Mouse (Mus musculus): ENCODE data around the gene Cbfa2t3. TPM values are rescaled to one million over a fixed set of nuclear protein-coding genes. Genes with fewer than 3 reads are reported as not detected.

Cbfa2t3 gene
- polyA plus RNA-seq, 1 experiment from 2014 or later, result 4.4 TPM

- Histone ChIP-seq H3K36me3 (no peaks in the 10 kb centered on the region), H3K27ac (no peak overlapping the region), H3K4me3 (no peak overlapping the region), H3K9ac (no peak overlapping the region), H3K9me3 (no peaks in the 10 kb centered on the region), H3K4me2 (replicated peaks) (no peak overlapping the region), H3K27me3 (0 out of 2 replicates have a peak, but pooled peaks cover 6% of the 10 kb centered on the region), H3K4me1 (peaks cover 16% of the 10 kb centered on the region)
- WGBS, result 56% methylated on average over 3 of the region's 3 CpGs
- no peak for ATAC-seq (ENCODE audit: insufficient number of reproducible peaks, insufficient read depth, low FRiP score, low TSS enrichment)
These were observed 36.2 kb upstream of the Cbfa2t3 start for GRCm38 (mm10) chr8:122735110-122735509.

GRCm38 (mm10) chr8:122728630-122729029 lies 29.7 kb upstream of the Cbfa2t3 start:
- no peak for ATAC-seq (ENCODE audit: insufficient number of reproducible peaks, insufficient read depth, low FRiP score, low TSS enrichment)
- Histone ChIP-seq H3K9ac (no peak overlapping the region), H3K27ac (no peak overlapping the region)

GRCm38 (mm10) chr8:122727412-122727811 lies 28.5 kb upstream of the Cbfa2t3 start:
- WGBS, result 64% methylated on average over 5 of the region's 5 CpGs
- Histone ChIP-seq H3K27ac (no peak overlapping the region), H3K4me2 (replicated peaks) (no peak overlapping the region), H3K4me1 (no peaks in the 10 kb centered on the region), H3K9me3 (no peaks in the 10 kb centered on the region), H3K27me3 (peaks cover 2% of the 10 kb centered on the region; the same call in 1 of the 2 replicates), H3K9ac (no peak overlapping the region), H3K4me3 (no peak overlapping the region), H3K36me3 (no peaks in the 10 kb centered on the region)
- ATAC-seq (ENCODE audit: insufficient number of reproducible peaks, insufficient read depth, low FRiP score, low TSS enrichment), result no peak

More at GRCm38 (mm10) chr8:122728630-122729029, 29.7 kb upstream of the Cbfa2t3 start:
- Histone ChIP-seq H3K4me2 (replicated peaks) (no peak overlapping the region), H3K36me3 (no peaks in the 10 kb centered on the region), H3K4me1 (no peaks in the 10 kb centered on the region), H3K27me3 (no peaks in the 10 kb centered on the region), H3K4me3 (no peak overlapping the region), H3K9me3 (no peaks in the 10 kb centered on the region)
- 6% methylated on average over 3 of the region's 3 CpGs for WGBS

GRCm38 (mm10) chr8:122726789-122727188 lies 27.9 kb upstream of the Cbfa2t3 start:
- no peak overlapping the region for H3K4me2 ChIP-seq (replicated peaks)
- H3K36me3 ChIP-seq, result no peaks in the 10 kb centered on the region
- H3K27ac ChIP-seq, result no peak overlapping the region
- no peak overlapping the region for H3K4me3 ChIP-seq
- no peak overlapping the region for H3K9ac ChIP-seq
- peaks cover 9% of the 10 kb centered on the region; the same call in 1 of the 2 replicates for H3K27me3 ChIP-seq
- no peaks in the 10 kb centered on the region for H3K4me1 ChIP-seq
- WGBS, result 63% methylated on average over 2 of the region's 2 CpGs
- ATAC-seq (ENCODE audit: insufficient number of reproducible peaks, insufficient read depth, low FRiP score, low TSS enrichment), result no peak
- no peaks in the 10 kb centered on the region for H3K9me3 ChIP-seq

GRCm38 (mm10) chr8:122725187-122725586 lies 26.3 kb upstream of the Cbfa2t3 start:
- WGBS, result 90% methylated on average over 6 of the region's 6 CpGs
- H3K4me2 ChIP-seq (replicated peaks), result no peak overlapping the region
- H3K9me3 ChIP-seq, result no peaks in the 10 kb centered on the region
- no peak for ATAC-seq (ENCODE audit: insufficient number of reproducible peaks, insufficient read depth, low FRiP score, low TSS enrichment)
- no peak overlapping the region for H3K27ac ChIP-seq
- peaks cover 3% of the 10 kb centered on the region for H3K4me1 ChIP-seq
- H3K9ac ChIP-seq, result no peak overlapping the region
- H3K4me3 ChIP-seq, result no peak overlapping the region
- H3K27me3 ChIP-seq, result peaks cover 24% of the 10 kb centered on the region
- H3K36me3 ChIP-seq, result no peaks in the 10 kb centered on the region

- WGBS, result 64% methylated on average over 14 of the region's 14 CpGs
- H3K27ac ChIP-seq, result no peak overlapping the region
- no peaks in the 10 kb centered on the region for H3K9me3 ChIP-seq
- peak overlapping the region; percentile 35; the same call in 1 of the 2 replicates for H3K4me2 ChIP-seq (replicated peaks)
- no peak overlapping the region for H3K4me3 ChIP-seq
- no peaks in the 10 kb centered on the region for H3K36me3 ChIP-seq
- peaks cover 44% of the 10 kb centered on the region for H3K27me3 ChIP-seq
- no peak overlapping the region for H3K9ac ChIP-seq
- peaks cover 8% of the 10 kb centered on the region for H3K4me1 ChIP-seq
- ATAC-seq (ENCODE audit: insufficient number of reproducible peaks, insufficient read depth, low FRiP score, low TSS enrichment), result no peak
These were observed 22.1 kb upstream of the Cbfa2t3 start for GRCm38 (mm10) chr8:122720811-122721640.

- ATAC-seq (ENCODE audit: insufficient number of reproducible peaks, insufficient read depth, low FRiP score, low TSS enrichment), result no peak
- Histone ChIP-seq H3K27ac (peak overlapping the region; percentile 27; the same call in 1 of the 2 replicates), H3K9me3 (no peaks in the 10 kb centered on the region), H3K27me3 (peaks cover 44% of the 10 kb centered on the region), H3K4me2 (replicated peaks) (peak overlapping the region; percentile 35), H3K36me3 (no peaks in the 10 kb centered on the region), H3K4me3 (no peak overlapping the region), H3K9ac (no peak overlapping the region), H3K4me1 (peaks cover 8% of the 10 kb centered on the region)
- WGBS, result 13% methylated on average over 25 of the region's 25 CpGs
These were observed 21.3 kb upstream of the Cbfa2t3 start for GRCm38 (mm10) chr8:122720070-122720729.

- H3K9me3 ChIP-seq, result no peaks in the 10 kb centered on the region
- peaks cover 44% of the 10 kb centered on the region for H3K27me3 ChIP-seq
- H3K36me3 ChIP-seq, result no peaks in the 10 kb centered on the region
- H3K27ac ChIP-seq, result peak overlapping the region; percentile 27; the same call in 1 of the 2 replicates
- H3K4me3 ChIP-seq, result no peak overlapping the region
- WGBS, result 25% methylated on average over 7 of the region's 7 CpGs
- peaks cover 8% of the 10 kb centered on the region for H3K4me1 ChIP-seq
- peak overlapping the region; percentile 35 for H3K4me2 ChIP-seq (replicated peaks)
- no peak overlapping the region for H3K9ac ChIP-seq
- ATAC-seq (ENCODE audit: insufficient number of reproducible peaks, insufficient read depth, low FRiP score, low TSS enrichment), result no peak
These were observed 20.7 kb upstream of the Cbfa2t3 start for GRCm38 (mm10) chr8:122719500-122720065.

- H3K9ac ChIP-seq, result no peak overlapping the region
- no peak overlapping the region for H3K27ac ChIP-seq
- WGBS, result 83% methylated on average over 14 of the region's 14 CpGs
- H3K4me3 ChIP-seq, result no peak overlapping the region
- H3K27me3 ChIP-seq, result peaks cover 44% of the 10 kb centered on the region
- ATAC-seq (ENCODE audit: insufficient number of reproducible peaks, insufficient read depth, low FRiP score, low TSS enrichment), result no peak
- peaks cover 8% of the 10 kb centered on the region for H3K4me1 ChIP-seq
- no peaks in the 10 kb centered on the region for H3K36me3 ChIP-seq
- H3K9me3 ChIP-seq, result no peaks in the 10 kb centered on the region
- H3K4me2 ChIP-seq (replicated peaks), result no peak overlapping the region
These were observed 20.0 kb upstream of the Cbfa2t3 start for GRCm38 (mm10) chr8:122718711-122719499.

- no peak overlapping the region for H3K27ac ChIP-seq
- H3K36me3 ChIP-seq, result no peaks in the 10 kb centered on the region
- no peaks in the 10 kb centered on the region for H3K9me3 ChIP-seq
- peaks cover 44% of the 10 kb centered on the region for H3K27me3 ChIP-seq
- no peak for ATAC-seq (ENCODE audit: insufficient number of reproducible peaks, insufficient read depth, low FRiP score, low TSS enrichment)
- H3K9ac ChIP-seq, result no peak overlapping the region
- H3K4me2 ChIP-seq (replicated peaks), result no peak overlapping the region
- H3K4me3 ChIP-seq, result no peak overlapping the region
- WGBS, result 79% methylated on average over 10 of the region's 10 CpGs
- peaks cover 8% of the 10 kb centered on the region for H3K4me1 ChIP-seq
These were observed 19.1 kb upstream of the Cbfa2t3 start for GRCm38 (mm10) chr8:122717869-122718509.

GRCm38 (mm10) chr8:122716566-122716965 lies 17.7 kb upstream of the Cbfa2t3 start:
- 72% methylated on average over 8 of the region's 8 CpGs for WGBS
- no peak overlapping the region for H3K27ac ChIP-seq
- H3K36me3 ChIP-seq, result no peaks in the 10 kb centered on the region
- H3K27me3 ChIP-seq, result peaks cover 33% of the 10 kb centered on the region
- peaks cover 8% of the 10 kb centered on the region for H3K4me1 ChIP-seq
- H3K9ac ChIP-seq, result no peak overlapping the region
- no peak for ATAC-seq (ENCODE audit: insufficient number of reproducible peaks, insufficient read depth, low FRiP score, low TSS enrichment)
- no peak overlapping the region for H3K4me3 ChIP-seq
- H3K9me3 ChIP-seq, result no peaks in the 10 kb centered on the region
- no peak overlapping the region for H3K4me2 ChIP-seq (replicated peaks)

Measured in embryonic facial prominence, embryonic 12.5 days (tissue).